Mouse (Mus musculus) liver, postnatal 0 days (tissue): ENCODE data around the gene Notch4.

Source experiments
- CTCF ChIP-seq: sonication (generic); IDR thresholded peaks from 2 replicates; pipeline ENCODE4 v1.5.1; 2016; ENCODE audit warnings: antibody characterized with exemption, low read depth
- EP300 ChIP-seq: IDR thresholded peaks from 2 replicates; pipeline ENCODE4 v1.6.1; 2016; ENCODE audit warnings: antibody characterized with exemption, low read depth, mild to moderate bottlenecking

DNA sequence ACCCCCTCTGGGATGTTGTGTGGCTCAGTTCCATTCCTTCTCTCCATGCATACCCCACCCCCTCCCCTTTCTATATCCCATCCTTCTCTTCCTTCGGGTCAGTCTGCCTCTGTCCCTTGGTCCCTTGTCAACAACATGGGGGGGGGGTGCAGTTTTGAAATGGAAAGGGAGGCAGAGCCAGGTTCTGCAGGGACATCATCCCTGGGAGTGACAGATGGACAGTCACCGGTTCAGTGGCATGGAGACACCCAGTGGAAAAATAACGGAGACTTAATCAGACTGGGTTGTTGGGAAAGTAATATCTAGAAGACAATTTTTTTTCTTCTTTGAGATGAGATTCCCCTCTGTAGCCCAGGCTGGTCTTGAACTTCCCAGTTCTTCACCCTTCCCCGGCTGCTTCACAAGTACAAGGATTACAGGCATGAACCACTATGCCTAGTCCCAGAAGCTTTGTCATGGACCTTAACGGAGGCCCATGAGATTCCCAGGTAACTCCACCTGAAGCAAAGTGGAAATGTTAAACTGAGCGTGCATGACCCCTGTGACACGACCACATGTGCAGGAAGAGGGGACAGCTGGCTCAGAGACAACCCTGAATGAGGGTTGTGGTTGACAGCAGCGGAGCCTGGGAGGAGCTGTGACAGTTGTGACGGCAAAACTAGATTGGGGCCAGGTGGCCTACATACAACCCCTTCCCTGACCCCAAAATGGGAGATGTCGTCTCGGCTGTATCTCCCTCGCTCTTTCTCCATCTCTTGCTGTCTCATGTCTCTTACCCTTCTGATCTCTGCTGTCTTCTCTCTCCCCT lies 65.9 kb downstream of the Notch4 start:
- TF ChIP-seq CTCF (no peak), EP300 (no peak)
